Mouse (Mus musculus): ENCODE results near the gene Cadm1. TPM values are rescaled to one million over a fixed set of nuclear protein-coding genes. Genes with fewer than 3 reads are reported as not detected.
A peak's percentile ranks its signal among the peaks of the same experiment; 100 is the strongest.

Gene Cadm1
- total RNA-seq, 2 experiments from 2014 or later: 230 to 269 TPM

DNA sequence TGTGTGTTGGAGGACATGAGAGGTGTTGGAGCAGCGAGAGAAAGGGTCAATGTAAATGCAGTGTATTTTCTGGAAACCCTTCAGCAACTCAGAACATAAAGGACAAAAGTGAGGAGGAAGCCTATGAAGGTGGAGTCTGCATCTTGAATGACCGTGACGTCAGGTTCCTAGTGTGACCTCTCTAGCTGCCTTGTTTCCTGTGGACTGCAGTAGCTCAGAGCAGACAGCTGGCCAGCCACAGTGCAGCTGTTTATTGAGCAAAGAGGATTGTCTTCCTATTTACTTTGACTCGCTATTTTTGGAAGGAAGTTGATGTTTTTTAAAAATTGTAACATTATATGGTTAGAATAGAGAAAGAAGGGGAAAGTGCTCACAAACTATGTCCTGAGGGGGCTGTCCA lies 112.7 kb downstream of the Cadm1 start:
- Histone ChIP-seq H3K4me3 (no peak overlapping the region), H3K27ac (no peak overlapping the region)
- DNase-seq (ENCODE audit: extremely low spot score in 1 of 2, low spot score in 2 of 2): no peak
- intact Hi-C loops (cut with DNase I): no loop called here
- no peak for TF ChIP-seq CTCF (IDR thresholded peaks at IDR 0.05)

DNA sequence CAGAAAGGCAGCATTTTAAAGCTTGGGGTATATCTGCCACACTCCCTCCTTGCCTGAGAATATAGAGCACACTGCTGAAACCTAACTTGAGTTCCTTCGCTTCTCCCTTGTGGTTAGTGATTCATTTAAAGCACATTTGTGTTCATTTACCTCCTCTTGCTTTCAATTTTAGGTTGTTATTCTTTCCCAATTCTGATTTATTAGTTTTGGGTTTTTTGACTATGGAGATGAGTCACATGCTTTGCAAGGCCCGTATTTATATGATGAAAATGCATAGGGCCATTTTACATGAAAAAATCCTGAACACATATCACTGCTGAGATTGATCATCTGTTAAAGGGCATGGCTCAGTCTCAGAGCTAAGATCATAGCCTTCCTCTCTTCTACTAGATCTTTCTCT lies 115.1 kb downstream of the Cadm1 start:
- intact Hi-C loops (cut with DNase I): no loop called here
- no peak overlapping the region for H3K4me3 ChIP-seq
- no peak for DNase-seq (ENCODE audit: extremely low spot score in 1 of 2, low spot score in 2 of 2)
- no peak overlapping the region for H3K27ac ChIP-seq
- no peak for TF ChIP-seq CTCF (IDR thresholded peaks at IDR 0.05)

- Histone ChIP-seq H3K27ac (no peak overlapping the region), H3K4me3 (no peak overlapping the region)
- no peak for DNase-seq (ENCODE audit: extremely low spot score in 1 of 2, low spot score in 2 of 2)
- TF ChIP-seq CTCF (IDR thresholded peaks at IDR 0.05): no peak
- intact Hi-C loops (cut with DNase I): no loop called here
Measured at GRCm38 (mm10) chr9:47651431-47651830, 121.5 kb downstream of the Cadm1 start.

DNA sequence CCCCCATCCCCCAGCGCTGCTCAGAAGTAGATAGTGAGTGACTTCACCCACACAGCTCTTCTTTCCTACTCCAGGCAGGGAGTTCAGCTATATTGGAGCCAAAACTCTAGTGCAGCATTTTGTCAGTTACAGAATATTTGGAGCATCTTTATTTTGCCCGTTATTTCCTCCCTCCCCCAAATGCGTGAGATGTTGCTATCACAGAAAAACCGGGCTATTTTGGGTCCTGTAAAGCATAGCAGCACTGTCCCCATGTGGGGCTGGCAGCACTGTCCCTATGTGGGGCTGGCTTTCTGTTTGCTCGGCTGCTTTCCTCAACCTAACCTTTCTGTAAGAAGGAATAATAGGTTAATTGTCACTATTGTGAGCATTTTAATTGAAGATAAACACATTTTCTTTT lies 122.2 kb downstream of the Cadm1 start:
- intact Hi-C loops (cut with DNase I): no loop called here
- TF ChIP-seq CTCF (IDR thresholded peaks at IDR 0.05): no peak
- Histone ChIP-seq H3K27ac (no peak overlapping the region), H3K4me3 (no peak overlapping the region)
- no peak for DNase-seq (ENCODE audit: extremely low spot score in 1 of 2, low spot score in 2 of 2)

DNA sequence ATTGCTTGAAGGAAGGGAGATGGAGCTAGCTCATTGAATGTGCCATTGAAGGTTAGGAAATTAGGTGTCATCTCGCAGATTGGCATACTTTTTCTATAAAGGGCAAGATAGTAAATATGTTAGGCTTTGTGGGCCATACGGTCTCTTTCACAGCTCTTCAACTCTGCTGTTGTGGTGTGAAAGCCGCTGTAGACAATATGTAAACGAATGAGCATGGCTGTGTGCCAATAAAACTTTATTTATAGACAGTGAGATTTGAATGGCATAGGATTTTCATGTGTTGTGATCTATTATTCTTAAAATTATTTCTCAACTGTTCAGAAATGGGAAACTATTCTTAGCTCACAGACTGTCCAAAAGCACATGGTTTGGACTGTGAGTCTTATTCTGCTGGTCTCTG lies 123.0 kb downstream of the Cadm1 start:
- Histone ChIP-seq H3K4me3 (no peak overlapping the region), H3K27ac (no peak overlapping the region)
- no peak for DNase-seq (ENCODE audit: extremely low spot score in 1 of 2, low spot score in 2 of 2)
- no peak for TF ChIP-seq CTCF (IDR thresholded peaks at IDR 0.05)
- intact Hi-C loops (cut with DNase I): no loop called here

- H3K27ac ChIP-seq: peak overlapping the region; percentile 4; the same call in 1 of the 2 replicates
Measured at GRCm38 (mm10) chr9:47659366-47660090, 129.6 kb downstream of the Cadm1 start.

DNA sequence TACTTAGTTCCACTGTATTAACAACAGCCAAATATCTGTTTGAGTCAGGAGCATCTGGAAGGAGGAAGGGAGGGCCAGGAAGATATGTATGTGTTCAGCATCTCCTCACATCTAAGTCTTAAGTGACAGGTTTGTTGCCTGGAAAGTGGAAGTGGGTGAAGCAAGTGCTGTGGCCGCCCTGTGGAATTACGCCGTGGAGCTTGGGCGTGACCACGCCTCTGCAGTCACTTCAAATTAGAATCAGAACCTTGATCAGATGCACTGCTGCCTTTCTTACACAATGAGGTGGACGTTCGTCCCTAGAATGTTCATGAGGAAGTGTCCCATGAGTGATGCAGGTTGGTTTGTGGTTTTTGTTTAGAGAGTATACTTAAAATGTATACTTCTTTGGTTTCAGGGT lies 131.6 kb downstream of the Cadm1 start:
- no peak overlapping the region for H3K4me3 ChIP-seq
- no peak for TF ChIP-seq CTCF (IDR thresholded peaks at IDR 0.05)
- intact Hi-C loops (cut with DNase I): no loop called here
- DNase-seq (ENCODE audit: extremely low spot score in 1 of 2, low spot score in 2 of 2): no peak
- no peak overlapping the region for H3K27ac ChIP-seq

More at GRCm38 (mm10) chr9:47659366-47660090, 129.6 kb downstream of the Cadm1 start:
- H3K4me3 ChIP-seq: no peak overlapping the region
- intact Hi-C loops (cut with DNase I): no loop called here
- no peak for TF ChIP-seq CTCF (IDR thresholded peaks at IDR 0.05)
- DNase-seq (ENCODE audit: extremely low spot score in 1 of 2, low spot score in 2 of 2): no peak

DNA sequence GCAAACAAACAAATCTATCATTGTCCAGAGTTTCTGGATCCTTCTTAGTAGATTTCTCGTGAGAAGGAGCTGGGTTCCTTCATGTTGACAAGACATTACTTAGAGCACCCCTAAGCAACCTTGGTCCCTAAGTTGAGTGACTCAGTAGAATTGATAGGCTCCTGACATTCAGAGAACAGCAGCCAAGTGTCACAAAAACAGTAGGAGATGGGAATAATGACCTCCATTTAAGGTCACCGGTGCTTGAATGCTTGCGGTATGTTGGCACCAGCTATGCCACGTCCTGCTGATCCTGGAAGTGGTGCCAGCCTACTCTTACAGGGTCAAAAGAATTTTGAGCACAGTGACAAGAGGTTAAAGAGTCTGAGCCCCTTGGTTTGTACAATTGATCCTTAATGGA lies 139.2 kb downstream of the Cadm1 start:
- TF ChIP-seq CTCF (IDR thresholded peaks at IDR 0.05): no peak
- intact Hi-C loops (cut with DNase I): no loop called here
- H3K27ac ChIP-seq: no peak overlapping the region
- DNase-seq (ENCODE audit: extremely low spot score in 1 of 2, low spot score in 2 of 2): no peak
- no peak overlapping the region for H3K4me3 ChIP-seq

DNA sequence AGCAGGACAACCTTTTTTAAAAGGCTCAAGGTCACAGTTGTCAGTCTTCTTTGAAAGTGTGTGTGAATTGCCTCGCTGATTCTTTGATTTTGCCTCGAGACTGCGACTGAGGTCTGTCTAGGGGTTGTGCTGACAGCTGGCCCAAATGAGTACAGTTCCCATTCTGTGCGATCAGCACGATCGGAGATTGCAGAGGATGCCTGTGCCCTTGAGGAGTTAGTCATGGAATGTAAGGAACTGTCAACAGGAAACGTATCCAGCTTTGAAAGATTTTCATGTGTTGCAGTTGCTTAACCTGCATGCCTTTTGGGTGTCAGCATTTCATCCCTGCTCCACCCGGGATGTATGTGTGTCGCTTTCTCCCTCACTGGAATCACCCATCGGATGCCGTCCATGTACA lies 141.6 kb downstream of the Cadm1 start:
- DNase-seq (ENCODE audit: extremely low spot score in 1 of 2, low spot score in 2 of 2): no peak
- intact Hi-C loops (cut with DNase I): no loop called here
- Histone ChIP-seq H3K4me3 (no peak overlapping the region), H3K27ac (no peak overlapping the region)
- TF ChIP-seq CTCF (IDR thresholded peaks at IDR 0.05): no peak

DNA sequence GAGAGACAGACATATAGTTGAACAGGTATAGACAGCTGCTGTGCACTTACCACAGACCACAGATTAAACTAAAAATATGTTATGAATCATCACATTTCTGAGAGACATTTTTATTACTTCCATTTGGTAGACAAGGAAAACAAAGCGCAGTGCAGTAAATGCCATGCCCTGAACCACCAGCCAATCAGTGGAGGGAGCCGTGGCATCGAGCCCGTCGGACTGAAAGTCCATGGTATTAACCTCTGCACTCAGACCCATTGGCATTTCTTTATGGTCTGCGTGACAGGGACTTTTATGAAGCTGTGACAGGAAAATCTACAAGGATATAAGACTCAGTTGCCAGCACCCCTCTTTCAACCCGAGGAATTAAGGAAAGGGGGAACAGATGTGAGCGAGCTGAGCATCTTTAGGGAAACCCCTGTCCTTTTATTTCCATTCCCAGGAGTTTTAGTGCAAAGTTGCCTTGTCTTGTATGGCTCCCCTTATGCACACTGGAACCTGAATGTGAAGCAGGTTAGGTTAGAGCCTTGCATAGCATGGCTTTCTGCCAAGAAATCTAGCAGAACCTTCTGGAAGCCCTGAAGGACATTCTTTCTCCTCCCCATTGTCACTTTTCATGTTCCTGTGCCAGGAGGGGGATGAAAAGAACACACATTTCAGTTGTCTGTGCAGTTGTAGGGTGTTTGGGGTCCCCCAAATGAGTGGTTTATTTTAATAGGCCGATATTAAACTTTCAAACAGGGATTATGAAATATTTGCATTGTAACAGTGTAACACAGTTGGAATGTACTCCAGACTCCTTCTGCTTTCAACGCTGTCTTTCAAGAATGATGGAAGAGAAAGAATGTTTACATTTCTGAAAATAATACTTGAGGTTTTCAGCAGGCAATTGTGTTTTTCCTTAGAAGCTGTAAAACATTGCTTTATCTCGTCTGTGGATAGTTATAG lies 145.1 kb downstream of the Cadm1 start:
- no peak for DNase-seq (ENCODE audit: extremely low spot score in 1 of 2, low spot score in 2 of 2)
- TF ChIP-seq CTCF (IDR thresholded peaks at IDR 0.05): no peak
- H3K4me3 ChIP-seq: no peak overlapping the region
- intact Hi-C loops (cut with DNase I): no loop called here
- H3K27ac ChIP-seq: no peak overlapping the region

DNA sequence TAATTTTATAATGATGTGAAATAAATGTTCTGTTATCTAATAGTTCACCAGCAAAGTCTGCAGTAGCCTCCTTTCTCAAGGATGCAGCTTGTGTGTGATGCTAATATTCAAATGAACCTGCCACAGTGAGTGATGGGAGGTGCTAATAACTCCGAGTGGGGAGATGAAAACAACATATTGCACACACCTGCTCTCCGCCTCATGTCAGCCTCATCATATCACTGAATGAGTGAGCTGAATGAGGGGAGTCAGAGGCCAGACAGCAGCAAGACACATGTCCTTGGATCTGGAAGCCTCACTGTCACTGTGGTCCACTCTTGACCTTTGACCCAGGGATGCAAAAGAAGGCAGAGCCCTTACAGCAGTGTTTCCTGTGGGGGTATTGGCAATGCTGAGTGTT lies 156.9 kb downstream of the Cadm1 start:
- TF ChIP-seq CTCF (IDR thresholded peaks at IDR 0.05): no peak
- intact Hi-C loops (cut with DNase I): no loop called here

GRCm38 (mm10) chr9:47687604-47688003 lies 157.6 kb downstream of the Cadm1 start:
- DNase-seq (ENCODE audit: extremely low spot score in 1 of 2, low spot score in 2 of 2): no peak
- Histone ChIP-seq H3K4me3 (no peak overlapping the region), H3K27ac (no peak overlapping the region)
- intact Hi-C loops (cut with DNase I): no loop called here
- TF ChIP-seq CTCF (IDR thresholded peaks at IDR 0.05): no peak

More for the DNA sequence above, 156.9 kb downstream of the Cadm1 start:
- no peak for DNase-seq (ENCODE audit: extremely low spot score in 1 of 2, low spot score in 2 of 2)
- Histone ChIP-seq H3K4me3 (no peak overlapping the region), H3K27ac (no peak overlapping the region)

All from left cerebral cortex, adult 2 months (tissue).